Mouse (Mus musculus) stomach, postnatal 0 days (tissue): ENCODE data around the gene Dnm3.

ENCODE experiments used
- CTCF ChIP-seq: IDR thresholded peaks from 2 replicates; pipeline ENCODE4 v1.5.1; 2016; ENCODE audit warnings: antibody characterized with exemption, low read depth, mild to moderate bottlenecking, moderate library complexity
- EP300 ChIP-seq: optimal IDR thresholded peaks from 2 replicates; pipeline ENCODE3; 2016; ENCODE audit warnings: antibody characterized with exemption

DNA sequence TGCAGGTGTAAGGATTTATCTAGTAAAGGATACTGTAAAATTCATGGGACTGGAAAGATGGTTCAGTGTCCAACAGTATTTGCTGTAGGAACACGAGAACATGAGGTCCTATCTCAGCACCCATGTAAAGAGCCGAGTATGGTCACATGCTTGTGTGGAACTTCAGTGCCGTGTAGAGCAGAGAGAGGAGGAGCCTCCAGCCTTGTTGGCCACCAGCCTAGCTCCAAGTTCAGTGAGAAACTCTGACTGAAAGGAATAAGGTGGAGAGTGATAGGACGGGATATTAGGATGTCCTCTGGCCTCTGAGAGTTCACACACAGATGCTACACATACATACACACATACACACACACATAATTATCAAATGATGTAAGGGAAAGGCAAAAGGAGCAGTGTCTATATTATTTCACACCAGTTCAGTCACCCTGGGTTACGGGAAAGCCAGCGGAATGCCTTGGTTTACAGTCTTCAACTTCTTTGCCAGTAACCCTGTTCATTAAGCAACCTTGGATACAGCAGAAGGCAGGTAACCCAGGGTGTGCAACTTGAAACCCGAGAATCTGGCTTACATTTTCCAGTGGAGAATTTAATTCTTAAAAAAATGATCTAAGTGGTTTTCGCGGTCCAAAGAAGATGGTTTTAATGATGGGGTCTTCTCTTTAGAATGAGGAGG is 497.1 kb downstream of the Dnm3 start:
- TF ChIP-seq EP300 (no peak), CTCF (no peak)
